Mouse (Mus musculus): ENCODE results near the gene Dnajc13. TPM values are rescaled to one million over a fixed set of nuclear protein-coding genes. Genes with fewer than 3 reads are reported as not detected.

Gene Dnajc13
- polyA plus RNA-seq (2016; fragmentation: Nextera tagmentation; extraction: Ambion mirVana), result 23.2 and 29.3 TPM in 2 replicates

DNA sequence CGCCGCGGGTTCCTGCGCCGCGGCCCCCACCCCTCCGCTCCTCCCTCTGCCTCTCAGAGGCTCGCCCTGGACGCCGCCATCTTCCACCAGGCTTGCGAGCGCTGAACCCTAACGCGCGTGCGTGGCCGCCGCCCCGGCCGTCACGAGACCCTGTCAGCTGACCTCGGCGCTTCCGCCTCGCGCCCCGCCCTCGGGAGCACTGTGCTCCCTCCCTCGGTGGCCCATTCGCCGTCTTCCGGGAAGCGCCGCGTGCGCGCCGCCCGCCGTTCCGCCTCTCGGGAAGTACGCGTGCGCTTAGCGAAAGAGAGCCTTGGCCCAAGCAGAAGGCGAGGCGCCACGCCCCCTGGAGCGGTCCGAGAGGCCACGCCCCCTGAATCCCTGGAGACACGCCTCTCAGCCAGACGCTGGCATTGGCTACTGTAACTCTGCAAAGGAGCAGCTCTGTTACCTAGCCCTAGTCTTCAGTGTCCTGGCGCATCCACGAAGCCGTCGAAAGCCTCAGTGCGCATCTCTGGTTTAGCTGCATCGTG, at the start of gene Dnajc13:
Gene Dnajc13, minus strand, starts transcription at position 108 of the 530 bp plus-strand sequence.
- Histone ChIP-seq H3K4me1 (peaks cover 17% of the 10 kb centered on the region), H3K36me3 (no peaks in the 10 kb centered on the region), H3K9ac (peak within 1 kb of the TSS; percentile 92), H3K27me3 (no peaks in the 10 kb centered on the region), H3K4me2 (replicated peaks) (peak within 1 kb of the TSS; percentile 65), H3K27ac (peak within 1 kb of the TSS; percentile 83), H3K9me3 (replicated peaks) (no peaks in the 10 kb centered on the region), H3K4me3 (peak within 1 kb of the TSS; percentile 68)
- WGBS, result 1% methylated on average over 49 of the region's 60 CpGs
- ATAC-seq (ENCODE audit: low FRiP score), result peak; percentile 98

DNA sequence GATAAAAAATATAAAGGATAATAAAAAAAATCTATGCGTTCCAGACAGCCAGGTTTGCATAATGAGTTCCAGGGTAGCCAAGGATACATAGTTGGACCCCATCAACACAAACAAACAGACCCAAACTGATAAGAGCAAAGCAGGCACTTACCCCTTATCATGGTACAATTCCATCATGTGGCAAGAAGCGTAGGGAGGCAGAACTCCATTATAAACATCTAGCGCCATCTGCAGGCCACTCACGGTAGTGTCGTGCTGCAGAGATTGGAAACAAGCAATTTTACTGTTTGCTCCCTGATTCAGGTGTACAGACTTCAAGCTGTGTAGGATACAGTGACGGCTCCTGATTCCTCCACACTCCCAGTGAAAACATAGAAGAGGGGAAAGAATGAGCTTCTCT, 44.0 kb upstream of the Dnajc13 start:
- H3K9me3 ChIP-seq (replicated peaks), result no peaks in the 10 kb centered on the region
- no peaks in the 10 kb centered on the region for H3K36me3 ChIP-seq
- no peaks in the 10 kb centered on the region for H3K4me1 ChIP-seq
- H3K27ac ChIP-seq, result no peak overlapping the region
- H3K9ac ChIP-seq, result no peak overlapping the region
- no peaks in the 10 kb centered on the region for H3K27me3 ChIP-seq
- H3K4me3 ChIP-seq, result no peak overlapping the region
- WGBS, result 14% methylated on average over 6 of the region's 6 CpGs
- ATAC-seq (ENCODE audit: low FRiP score), result no peak
- H3K4me2 ChIP-seq (replicated peaks), result no peak overlapping the region

DNA sequence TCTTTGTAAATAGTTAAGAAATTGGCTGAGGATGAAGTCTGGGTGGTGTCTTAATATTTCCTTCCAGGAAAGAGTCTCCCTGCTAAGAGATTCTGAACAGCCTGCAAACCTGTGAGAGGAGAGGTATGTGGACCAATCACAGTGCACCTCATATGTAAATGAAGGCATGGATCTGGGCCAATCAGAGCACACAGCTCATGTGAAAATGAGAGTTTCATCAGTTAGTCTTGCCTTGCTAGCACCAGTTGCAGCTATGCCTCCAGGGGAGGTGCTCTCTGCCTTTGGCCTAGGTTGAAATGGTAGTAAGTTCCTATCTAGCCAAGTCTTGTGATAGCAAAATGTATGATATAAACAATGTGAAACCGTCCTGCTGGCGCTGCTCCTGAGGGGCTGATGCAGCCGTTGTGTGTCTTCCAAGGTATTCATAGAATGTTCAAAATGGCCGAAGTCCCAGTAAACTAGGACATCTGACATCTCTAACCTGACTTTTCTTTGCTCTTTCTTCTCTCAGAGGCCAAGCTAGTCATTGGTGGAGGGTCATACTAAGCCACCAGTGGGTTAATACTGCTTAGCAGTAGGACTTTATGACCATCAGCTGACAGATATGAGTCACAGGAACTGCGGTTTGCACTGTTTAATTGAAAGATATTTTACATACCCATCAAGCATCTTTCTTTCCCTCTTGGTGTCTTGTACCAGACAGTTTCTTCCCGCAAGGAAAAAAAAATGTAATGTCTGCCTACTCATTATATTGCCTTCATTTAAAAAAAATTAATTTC, 42.8 kb upstream of the Dnajc13 start:
- WGBS, result 95% methylated on average over 6 of the region's 6 CpGs
- Histone ChIP-seq H3K4me3 (no peak overlapping the region), H3K27me3 (no peaks in the 10 kb centered on the region), H3K27ac (no peak overlapping the region), H3K9me3 (replicated peaks) (no peaks in the 10 kb centered on the region), H3K4me1 (no peaks in the 10 kb centered on the region), H3K36me3 (no peaks in the 10 kb centered on the region), H3K9ac (no peak overlapping the region), H3K4me2 (replicated peaks) (no peak overlapping the region)
- ATAC-seq (ENCODE audit: low FRiP score), result no peak

DNA sequence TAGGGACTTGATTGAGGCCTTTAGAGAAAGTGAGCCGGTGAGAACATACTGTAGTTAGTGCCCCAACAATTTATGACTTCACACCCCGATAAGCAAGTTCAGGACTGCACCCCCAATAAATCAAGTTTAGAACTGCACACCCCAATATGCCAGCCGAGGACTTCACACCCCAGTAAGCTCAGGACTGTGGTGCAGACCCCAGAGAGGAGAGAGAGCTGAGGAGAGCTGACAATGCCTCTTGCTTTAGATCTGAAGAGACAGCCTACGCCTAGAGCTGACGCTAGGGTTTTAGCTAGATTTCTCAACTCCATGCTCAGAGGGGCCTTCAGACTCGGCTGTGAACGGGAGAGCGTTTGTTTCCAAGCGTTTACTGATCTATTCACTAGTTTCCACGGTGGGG, 42.1 kb upstream of the Dnajc13 start:
- Histone ChIP-seq H3K27ac (no peak overlapping the region), H3K4me3 (no peak overlapping the region), H3K9me3 (replicated peaks) (no peaks in the 10 kb centered on the region), H3K9ac (no peak overlapping the region), H3K36me3 (no peaks in the 10 kb centered on the region), H3K4me2 (replicated peaks) (no peak overlapping the region), H3K4me1 (no peaks in the 10 kb centered on the region), H3K27me3 (no peaks in the 10 kb centered on the region)
- ATAC-seq (ENCODE audit: low FRiP score), result no peak
- 82% methylated on average over 10 of the region's 10 CpGs for WGBS

DNA sequence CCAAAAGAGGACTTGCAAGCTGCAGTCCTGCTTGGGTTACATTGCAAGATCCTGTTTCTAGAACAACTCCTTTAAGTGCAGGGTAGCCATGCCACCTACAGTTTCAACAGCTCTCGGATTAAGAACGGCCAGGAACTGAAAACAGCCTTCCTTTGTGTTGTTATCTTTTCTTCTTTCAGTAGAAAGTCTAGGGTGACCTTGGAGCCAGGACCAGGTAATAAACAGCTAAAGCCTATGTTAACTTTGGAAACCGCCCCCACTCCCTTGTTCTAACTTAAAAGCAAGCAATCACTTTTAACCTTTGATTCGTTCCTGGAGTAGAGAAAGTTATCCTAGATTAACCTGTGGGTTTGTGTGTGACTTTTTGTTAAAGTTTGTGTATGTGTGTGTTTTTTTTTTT, 41.6 kb upstream of the Dnajc13 start:
- H3K4me2 ChIP-seq (replicated peaks), result no peak overlapping the region
- 77% methylated on average over 4 of the region's 4 CpGs for WGBS
- no peak for ATAC-seq (ENCODE audit: low FRiP score)
- no peak overlapping the region for H3K4me3 ChIP-seq
- no peaks in the 10 kb centered on the region for H3K4me1 ChIP-seq
- H3K9ac ChIP-seq, result no peak overlapping the region
- H3K27ac ChIP-seq, result no peak overlapping the region
- H3K36me3 ChIP-seq, result no peaks in the 10 kb centered on the region
- no peaks in the 10 kb centered on the region for H3K27me3 ChIP-seq
- H3K9me3 ChIP-seq (replicated peaks), result no peaks in the 10 kb centered on the region

DNA sequence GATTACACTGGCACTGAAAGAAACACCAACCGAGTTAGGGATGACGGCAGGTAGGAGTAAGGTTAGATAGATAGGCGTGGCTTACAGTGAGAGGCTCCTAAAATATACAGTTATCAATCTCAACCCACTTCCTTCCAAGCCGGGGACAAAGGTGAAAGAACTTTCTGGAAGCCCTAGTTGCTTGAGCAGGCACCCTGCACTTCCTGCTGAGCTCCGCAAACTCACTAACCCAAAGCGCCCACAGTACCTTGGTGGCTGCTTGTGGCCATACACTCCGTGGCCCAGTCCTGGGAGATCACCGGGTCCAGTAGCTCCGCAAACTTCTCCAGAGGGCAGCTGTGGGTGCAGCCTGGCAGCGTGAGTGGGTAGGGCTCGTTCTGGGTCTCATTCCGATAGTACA, 37.8 kb upstream of the Dnajc13 start:
- Histone ChIP-seq H3K27ac (no peak overlapping the region), H3K9me3 (replicated peaks) (no peaks in the 10 kb centered on the region), H3K4me3 (no peak overlapping the region), H3K4me2 (replicated peaks) (no peak overlapping the region), H3K4me1 (no peaks in the 10 kb centered on the region), H3K9ac (no peak overlapping the region), H3K36me3 (no peaks in the 10 kb centered on the region), H3K27me3 (no peaks in the 10 kb centered on the region)
- no peak for ATAC-seq (ENCODE audit: low FRiP score)
- 84% methylated on average over 12 of the region's 12 CpGs for WGBS

DNA sequence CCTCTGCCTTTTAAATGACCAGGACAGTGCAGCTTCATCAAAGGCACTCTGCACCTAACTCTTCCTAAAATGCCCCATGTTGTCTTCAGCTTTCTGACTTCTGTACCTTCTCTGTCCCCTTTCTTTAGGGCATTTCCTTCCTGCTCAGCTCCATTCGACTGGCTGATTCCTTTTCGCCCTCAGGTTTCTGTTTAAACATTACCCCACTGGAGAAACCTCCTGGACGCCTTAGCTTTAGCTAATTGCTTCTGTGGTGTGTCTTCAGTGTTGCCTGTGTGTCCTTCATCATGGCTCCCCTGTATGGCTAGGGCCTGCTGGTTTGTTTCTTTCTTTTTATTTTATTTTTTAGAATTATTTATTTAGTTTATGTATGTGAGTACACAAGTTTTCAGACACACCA, 34.3 kb upstream of the Dnajc13 start:
- no peaks in the 10 kb centered on the region for H3K36me3 ChIP-seq
- H3K9ac ChIP-seq, result no peak overlapping the region
- WGBS, result 82% methylated on average over 3 of the region's 3 CpGs
- H3K4me2 ChIP-seq (replicated peaks), result no peak overlapping the region
- H3K4me3 ChIP-seq, result no peak overlapping the region
- no peak for ATAC-seq (ENCODE audit: low FRiP score)
- H3K27me3 ChIP-seq, result no peaks in the 10 kb centered on the region
- H3K27ac ChIP-seq, result no peak overlapping the region
- H3K4me1 ChIP-seq, result no peaks in the 10 kb centered on the region
- no peaks in the 10 kb centered on the region for H3K9me3 ChIP-seq (replicated peaks)

DNA sequence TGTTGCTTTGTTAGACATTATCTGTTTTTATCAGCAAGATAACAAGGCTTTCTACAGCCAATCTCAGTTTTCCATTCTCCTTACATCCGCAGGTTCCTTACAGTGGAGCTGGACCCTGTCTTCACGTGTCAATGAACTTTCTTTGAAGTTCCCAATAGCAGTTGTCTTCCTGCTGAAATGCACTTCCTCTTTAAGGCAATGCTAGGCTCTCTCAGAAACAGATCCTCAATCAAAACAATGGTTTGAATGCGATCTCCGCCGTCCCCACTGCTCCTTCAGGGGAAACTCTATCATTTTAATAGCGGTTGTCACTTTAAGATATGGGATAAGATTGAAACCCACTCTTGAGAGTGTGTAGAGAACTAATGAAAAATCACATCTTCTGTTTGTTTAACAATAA, 22.2 kb upstream of the Dnajc13 start:
- no peak overlapping the region for H3K4me3 ChIP-seq
- WGBS, result 67% methylated on average over 6 of the region's 6 CpGs
- no peaks in the 10 kb centered on the region for H3K4me1 ChIP-seq
- H3K27me3 ChIP-seq, result no peaks in the 10 kb centered on the region
- no peak overlapping the region for H3K27ac ChIP-seq
- ATAC-seq (ENCODE audit: low FRiP score), result no peak
- H3K9ac ChIP-seq, result no peak overlapping the region
- no peak overlapping the region for H3K4me2 ChIP-seq (replicated peaks)
- no peaks in the 10 kb centered on the region for H3K9me3 ChIP-seq (replicated peaks)
- H3K36me3 ChIP-seq, result no peaks in the 10 kb centered on the region

DNA sequence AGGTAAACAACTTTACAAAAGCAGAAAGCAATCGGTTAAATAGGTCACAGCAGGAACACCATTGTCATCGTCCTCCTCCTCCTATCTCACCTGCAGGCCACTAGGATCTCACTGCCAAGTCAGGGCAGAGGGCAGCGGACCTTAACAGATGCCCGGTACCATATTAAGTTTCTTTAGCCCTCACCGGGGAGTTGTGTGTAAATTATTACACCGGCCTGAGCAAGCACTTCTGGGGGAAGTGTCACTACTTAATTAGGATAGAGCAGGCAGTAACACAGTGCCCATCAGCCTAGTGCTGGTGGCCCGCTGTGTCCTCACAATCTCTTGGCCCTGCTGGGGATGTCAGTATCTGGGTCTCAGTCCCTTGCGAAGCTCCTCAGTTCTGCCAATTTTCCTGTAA, 19.8 kb upstream of the Dnajc13 start:
- H3K36me3 ChIP-seq, result no peaks in the 10 kb centered on the region
- no peak overlapping the region for H3K4me3 ChIP-seq
- no peak for ATAC-seq (ENCODE audit: low FRiP score)
- H3K4me1 ChIP-seq, result no peaks in the 10 kb centered on the region
- H3K9ac ChIP-seq, result no peak overlapping the region
- H3K9me3 ChIP-seq (replicated peaks), result no peaks in the 10 kb centered on the region
- H3K27ac ChIP-seq, result no peak overlapping the region
- 23% methylated on average over 8 of the region's 8 CpGs for WGBS
- no peak overlapping the region for H3K4me2 ChIP-seq (replicated peaks)
- no peaks in the 10 kb centered on the region for H3K27me3 ChIP-seq

DNA sequence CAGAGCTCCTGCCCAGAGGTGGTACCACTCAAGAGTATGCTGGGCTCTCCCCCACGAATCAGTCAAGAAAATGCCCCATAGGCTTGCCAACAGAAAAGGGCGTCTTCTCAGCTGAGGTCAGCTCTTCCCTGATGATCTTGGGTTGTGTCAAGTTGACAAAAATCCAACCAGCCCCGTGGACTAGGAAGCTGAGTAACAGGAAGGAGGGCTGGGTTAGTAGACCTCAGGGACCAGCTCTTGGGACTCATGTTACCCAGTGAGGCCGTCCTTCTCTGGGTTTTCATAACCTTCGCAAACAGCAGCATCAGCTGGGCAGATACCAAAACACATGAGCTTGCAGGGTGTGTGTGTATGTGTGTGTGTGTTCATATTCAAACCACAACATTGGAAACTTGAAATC, 19.0 kb upstream of the Dnajc13 start:
- 77% methylated on average over 5 of the region's 5 CpGs for WGBS
- no peak overlapping the region for H3K4me2 ChIP-seq (replicated peaks)
- H3K27me3 ChIP-seq, result no peaks in the 10 kb centered on the region
- H3K27ac ChIP-seq, result no peak overlapping the region
- H3K4me3 ChIP-seq, result no peak overlapping the region
- no peak for ATAC-seq (ENCODE audit: low FRiP score)
- no peaks in the 10 kb centered on the region for H3K4me1 ChIP-seq
- H3K9me3 ChIP-seq (replicated peaks), result no peaks in the 10 kb centered on the region
- no peaks in the 10 kb centered on the region for H3K36me3 ChIP-seq
- H3K9ac ChIP-seq, result no peak overlapping the region

DNA sequence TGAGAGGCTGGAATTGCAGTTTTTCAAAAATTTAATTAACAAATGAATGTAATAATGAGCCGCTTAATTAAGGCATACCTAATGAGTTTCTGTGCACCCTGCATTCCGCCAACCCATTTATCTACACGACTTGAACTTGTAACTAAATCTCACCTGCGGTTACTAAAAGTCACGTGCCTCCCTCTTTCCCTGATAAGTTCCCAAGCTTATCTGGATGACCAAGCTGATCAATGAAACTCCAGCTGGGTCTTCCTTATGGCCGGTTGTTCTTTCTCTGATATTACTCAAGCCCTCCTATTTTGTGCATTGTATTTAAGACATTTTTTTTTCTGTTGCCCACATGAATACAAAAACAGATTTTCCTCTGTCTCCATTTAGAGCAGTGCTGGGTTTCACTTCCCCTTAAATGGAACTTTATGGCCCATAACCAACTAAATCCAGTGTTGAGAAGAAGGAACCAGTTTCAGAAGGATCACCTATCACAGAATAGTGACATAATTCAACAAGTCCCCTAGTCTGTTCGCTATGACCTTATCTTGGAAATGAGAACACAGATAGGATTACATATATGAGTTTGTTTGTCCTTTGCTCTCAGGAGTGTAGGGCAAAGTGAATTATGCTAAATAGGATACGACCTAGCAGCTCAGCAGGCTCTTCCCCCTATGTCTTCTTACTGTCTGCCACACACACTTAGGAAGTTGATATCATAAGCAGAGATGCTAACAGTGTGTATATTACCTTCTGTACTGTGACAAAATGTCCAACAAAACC, 18.2 kb upstream of the Dnajc13 start:
- Histone ChIP-seq H3K36me3 (no peaks in the 10 kb centered on the region), H3K4me2 (replicated peaks) (no peak overlapping the region), H3K4me3 (no peak overlapping the region), H3K27me3 (no peaks in the 10 kb centered on the region), H3K4me1 (no peaks in the 10 kb centered on the region), H3K9ac (no peak overlapping the region), H3K27ac (no peak overlapping the region), H3K9me3 (replicated peaks) (no peaks in the 10 kb centered on the region)
- ATAC-seq (ENCODE audit: low FRiP score), result no peak
- WGBS, result 85% methylated on average over 8 of the region's 8 CpGs

DNA sequence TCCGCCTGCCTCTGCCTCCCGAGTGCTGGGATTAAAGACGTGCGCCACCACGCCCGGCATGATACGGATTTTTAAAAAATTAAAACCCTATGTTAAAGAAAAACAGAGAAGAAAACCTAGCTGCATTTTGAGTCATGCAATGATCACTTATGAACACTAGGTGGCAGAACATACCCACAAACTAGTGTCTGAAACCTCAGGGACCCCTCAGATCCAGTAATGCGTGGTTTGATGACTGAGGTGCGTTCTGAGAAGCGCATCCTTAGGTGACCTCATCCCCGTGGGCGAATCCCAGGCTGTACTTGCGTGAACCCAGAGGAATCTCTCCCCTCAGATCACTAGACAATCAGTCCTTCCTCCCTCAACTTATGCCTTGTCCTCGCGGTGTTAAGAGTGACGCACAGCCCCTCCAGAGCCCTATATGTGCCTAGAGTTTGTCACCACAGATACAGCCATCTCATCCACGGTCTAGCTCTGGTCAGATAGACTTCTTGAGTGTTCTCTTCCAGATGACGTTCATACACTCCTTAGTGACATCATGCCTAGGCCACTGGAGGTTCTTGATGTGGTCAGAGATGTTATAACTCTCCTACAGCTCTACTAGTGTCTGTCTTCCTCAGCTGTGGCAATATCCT, 14.9 kb upstream of the Dnajc13 start:
- Histone ChIP-seq H3K4me2 (replicated peaks) (peak overlapping the region; percentile 36), H3K9me3 (replicated peaks) (no peaks in the 10 kb centered on the region), H3K4me3 (no peak overlapping the region), H3K27ac (no peak overlapping the region), H3K9ac (no peak overlapping the region), H3K36me3 (no peaks in the 10 kb centered on the region), H3K27me3 (no peaks in the 10 kb centered on the region), H3K4me1 (no peaks in the 10 kb centered on the region)
- ATAC-seq (ENCODE audit: low FRiP score), result peak; percentile 58; the same call in 1 of the 2 replicates
- 22% methylated on average over 18 of the region's 18 CpGs for WGBS
